Mouse (Mus musculus): Measurements from ENCODE around the gene Hipk3.
A peak's percentile ranks its signal among the peaks of the same experiment; 100 is the strongest.

The Hipk3 gene

DNA sequence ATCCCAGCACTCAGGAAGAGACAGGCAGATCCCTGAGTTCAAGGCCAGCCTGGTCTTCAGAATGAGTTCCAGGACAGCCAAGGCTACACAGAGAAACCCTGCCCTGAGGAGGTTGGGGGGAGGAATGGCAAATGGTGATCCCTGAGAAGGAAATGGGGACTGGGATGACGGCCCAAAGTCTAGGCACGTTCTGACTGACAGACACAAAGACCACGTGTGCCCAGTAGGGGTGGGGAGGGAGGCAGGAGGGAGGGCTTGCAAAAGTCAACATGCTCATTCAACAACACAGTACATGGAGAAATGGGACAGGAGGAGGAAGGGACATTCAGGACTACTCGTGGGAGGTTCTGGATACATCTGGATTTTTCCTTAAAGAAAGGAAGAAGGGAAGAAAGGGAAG lies 81.8 kb downstream of the Hipk3 start:
- no peak for DNase-seq (ENCODE audit: low spot score in 2 of 2)

DNA sequence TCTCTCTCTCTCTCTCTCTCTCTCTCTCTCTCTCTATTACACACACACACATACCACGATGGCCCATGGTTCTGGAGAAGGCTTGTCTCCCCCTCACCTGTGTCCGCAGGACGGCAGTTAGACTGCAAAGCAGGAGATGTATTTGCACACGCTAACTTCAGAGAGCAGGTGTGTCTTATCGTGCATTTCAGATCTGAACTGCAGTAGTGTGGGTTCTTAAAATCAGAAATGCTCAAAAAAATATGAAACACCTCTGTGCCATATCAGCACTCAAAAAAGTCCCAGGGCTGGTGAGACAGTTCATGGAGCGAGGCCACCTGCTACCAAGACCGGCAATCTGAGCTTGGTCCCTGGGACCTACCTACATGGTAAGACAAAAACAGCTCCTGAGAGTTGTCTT lies 82.4 kb downstream of the Hipk3 start:
- no peak for DNase-seq (ENCODE audit: low spot score in 2 of 2)

DNA sequence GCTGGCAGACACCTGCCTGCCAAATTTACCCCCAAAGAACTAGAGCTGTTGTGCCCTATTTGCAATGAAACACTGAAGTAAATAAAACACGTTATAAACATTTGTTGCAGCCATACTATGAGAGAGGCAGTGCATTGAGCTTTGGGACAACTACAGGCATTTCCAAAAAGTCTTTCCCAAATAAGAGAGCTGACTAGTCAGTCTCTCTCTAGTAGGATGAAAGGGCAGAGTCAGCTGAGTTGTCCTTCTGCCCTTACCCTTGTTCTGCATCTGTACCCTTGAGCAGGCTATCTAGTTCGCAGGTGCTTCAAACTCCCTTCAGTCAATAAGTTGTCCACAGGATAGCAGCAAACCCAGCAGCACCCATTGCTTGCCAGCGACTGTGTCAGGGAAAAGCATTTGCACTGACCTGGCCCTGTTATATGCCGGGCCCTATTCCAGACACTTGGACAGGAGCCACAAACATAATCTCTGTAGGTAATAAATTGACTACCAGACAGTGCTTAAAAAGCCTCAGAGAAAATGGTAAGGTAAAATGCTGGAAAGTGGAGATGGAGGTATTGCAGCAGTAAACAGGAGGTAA lies 83.2 kb downstream of the Hipk3 start, which contains the start of gene D430041D05Rik:
TSS of gene D430041D05Rik (minus strand) at position 51 of the 583 bp plus-strand sequence.
- DNase-seq (ENCODE audit: low spot score in 2 of 2) = no peak

DNA sequence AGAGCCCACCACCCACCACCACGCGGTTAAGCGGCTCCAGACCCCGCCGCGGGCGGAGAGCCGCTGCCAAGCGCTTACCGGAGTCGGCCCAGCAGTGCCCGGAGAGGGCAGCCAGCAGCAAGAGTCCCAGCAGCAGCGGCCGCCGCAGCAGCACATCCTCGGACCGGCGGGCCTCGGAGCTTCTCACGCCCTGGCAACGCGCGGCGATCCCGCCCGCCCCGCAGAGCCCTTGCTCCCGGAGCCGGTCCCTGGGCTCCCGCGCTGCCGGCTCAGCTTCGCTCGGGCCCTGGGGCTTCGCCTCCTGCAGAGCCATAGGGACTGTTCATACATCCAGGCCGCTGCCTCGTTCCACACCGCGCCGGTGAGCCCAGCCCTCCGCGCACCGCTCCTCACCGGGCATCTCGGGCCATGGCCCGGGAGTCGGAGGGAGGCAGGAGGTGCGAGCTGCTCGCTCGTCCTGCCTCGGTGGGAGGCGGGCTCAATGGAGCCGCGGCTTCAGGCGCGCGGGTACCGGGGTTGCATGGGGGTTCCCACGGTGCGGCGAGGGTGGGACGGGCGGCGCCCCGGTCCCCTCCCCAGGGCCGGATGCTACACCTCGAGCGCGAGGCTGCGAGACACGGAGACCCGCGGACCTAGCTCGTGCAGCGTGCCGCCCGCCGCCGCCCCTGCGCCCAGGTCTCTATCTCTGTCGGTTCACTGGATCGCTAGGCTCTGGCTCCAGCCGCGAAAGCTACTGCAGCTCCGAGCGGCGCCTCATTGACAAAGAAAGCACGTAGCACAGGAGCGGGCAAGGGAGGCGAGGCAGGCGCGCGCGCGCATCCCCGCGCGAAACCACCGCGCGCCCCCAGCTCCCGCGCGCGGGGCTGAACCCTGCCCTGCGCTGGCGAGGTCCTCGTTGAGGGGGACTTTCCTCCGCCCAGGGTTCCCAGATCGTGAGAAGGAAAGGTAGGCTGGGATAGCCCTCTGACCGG lies 84.1 kb downstream of the Hipk3 start:
- peak in 1 of 2 experiments; percentile 54 for DNase-seq (ENCODE audit: low spot score in 2 of 2)

DNA sequence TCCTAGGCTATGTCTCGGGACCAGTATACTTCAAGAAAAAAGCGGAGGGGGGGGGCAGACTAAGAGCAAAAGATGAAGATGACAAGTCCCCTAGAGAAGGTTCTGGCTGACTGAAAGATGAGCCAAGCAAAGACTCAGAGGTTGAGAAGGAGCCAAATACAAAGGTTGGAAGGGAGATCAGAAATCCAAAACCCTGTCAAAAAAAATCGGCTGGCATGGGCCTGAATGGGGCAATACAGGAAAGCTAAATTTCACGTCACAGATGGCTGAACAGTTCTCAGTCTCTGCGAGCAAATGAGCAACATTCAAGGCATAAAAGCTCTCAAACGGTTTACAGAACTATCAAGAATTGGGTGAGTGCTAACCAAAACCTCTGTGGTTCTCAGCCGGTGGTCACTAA lies 85.9 kb downstream of the Hipk3 start:
- no peak for DNase-seq (ENCODE audit: low spot score in 2 of 2)

GRCm38 (mm10) chr2:104407913-104408312 lies 86.3 kb downstream of the Hipk3 start:
- no peak for DNase-seq (ENCODE audit: low spot score in 2 of 2)

DNA sequence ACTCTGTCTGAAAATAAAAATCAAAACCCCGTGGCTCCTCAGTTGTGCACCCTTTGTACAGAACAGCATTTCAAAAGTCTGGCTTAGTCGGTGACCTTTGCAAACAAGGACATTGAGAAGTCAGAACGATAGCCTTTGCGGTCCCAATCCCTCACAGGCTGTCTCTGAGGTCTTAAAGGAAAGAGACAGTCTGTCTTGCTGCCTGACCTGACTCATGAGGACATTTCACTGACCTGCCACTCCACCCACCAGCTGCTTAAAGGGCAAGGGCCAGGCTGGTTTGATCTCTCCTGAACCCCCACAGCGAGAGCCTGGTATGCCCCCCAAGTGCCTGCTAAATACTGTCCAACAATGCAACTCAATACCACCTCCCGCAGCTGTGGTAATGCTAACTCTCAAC lies 90.2 kb downstream of the Hipk3 start:
- no peak for DNase-seq (ENCODE audit: low spot score in 2 of 2)

- DNase-seq (ENCODE audit: low spot score in 2 of 2) = no peak
Measured at GRCm38 (mm10) chr2:104398651-104399290, 95.5 kb downstream of the Hipk3 start.

DNA sequence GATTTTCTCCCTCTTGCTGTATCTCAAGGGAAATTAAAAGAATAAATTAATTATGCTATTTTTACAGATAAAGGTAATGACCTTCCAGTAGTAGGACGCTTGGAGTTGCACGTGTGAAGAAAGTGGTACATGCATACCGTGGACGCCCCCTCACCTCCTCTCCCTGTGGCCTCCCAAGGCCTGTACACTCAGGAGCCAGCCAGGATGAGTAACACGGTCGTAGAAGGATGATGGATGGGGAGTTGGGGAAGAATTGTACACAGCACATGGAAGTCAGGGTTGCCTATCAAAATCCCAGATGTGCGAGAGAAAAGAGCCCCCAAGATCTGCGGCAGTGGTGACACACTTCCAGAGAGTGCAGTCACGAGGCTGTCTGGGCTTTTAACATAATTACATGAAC lies 98.3 kb downstream of the Hipk3 start:
- no peak for DNase-seq (ENCODE audit: low spot score in 2 of 2)

- no peak for DNase-seq (ENCODE audit: low spot score in 2 of 2)
Measured at GRCm38 (mm10) chr2:104394769-104395168, 99.5 kb downstream of the Hipk3 start.

DNA sequence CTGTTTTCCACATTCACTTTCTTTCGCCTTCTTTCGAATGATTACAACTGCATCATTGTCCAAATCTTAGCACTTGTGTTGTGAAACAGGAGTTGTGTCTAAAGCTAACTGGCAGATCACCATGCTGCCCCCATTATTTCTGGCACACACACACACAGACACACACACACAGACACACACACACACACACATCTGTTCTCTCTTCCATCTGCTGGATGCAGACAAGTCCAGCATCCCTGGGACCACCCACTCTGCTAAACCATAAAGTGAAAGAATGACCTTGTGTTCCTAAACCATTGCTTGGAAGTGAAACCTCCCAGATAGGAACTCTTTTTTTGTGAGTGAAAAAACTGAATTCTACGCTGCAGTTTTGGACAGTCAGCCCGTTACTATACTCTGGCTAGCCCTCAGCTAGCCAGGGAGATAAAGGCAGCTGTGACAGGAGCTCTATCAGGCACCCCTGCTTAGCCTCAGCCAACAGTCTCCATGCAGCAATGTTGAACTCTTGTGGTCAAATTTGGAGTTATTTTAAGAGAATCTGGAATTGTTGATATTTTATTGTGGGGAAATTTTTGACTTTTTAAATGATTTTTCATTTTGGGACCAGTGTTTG lies 101.4 kb downstream of the Hipk3 start:
- no peak for DNase-seq (ENCODE audit: low spot score in 2 of 2)

GRCm38 (mm10) chr2:104389231-104389630 lies 105.0 kb downstream of the Hipk3 start:
- no peak for DNase-seq (ENCODE audit: low spot score in 2 of 2)

DNA sequence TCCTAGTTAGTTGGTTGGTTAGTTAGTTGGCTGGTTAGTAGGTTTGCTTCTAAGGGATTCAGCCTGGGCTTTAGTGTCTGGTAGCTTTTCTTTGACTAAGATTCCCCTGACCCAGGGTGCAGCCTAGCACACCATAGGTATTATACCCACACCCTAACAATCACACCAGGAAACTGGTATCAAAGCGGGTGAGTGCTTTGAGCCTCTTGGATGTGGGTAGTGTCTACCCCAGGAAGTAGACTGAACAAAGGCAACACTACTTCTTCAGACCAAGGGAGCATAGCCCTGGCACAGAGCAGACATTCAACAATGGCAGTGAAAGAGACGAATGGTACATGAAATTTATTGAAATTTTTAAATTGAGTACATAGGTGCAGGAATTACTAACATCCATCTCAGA lies 108.3 kb downstream of the Hipk3 start:
- DNase-seq (ENCODE audit: low spot score in 2 of 2) = no peak

GRCm38 (mm10) chr2:104383589-104383988 lies 110.7 kb downstream of the Hipk3 start:
- DNase-seq (ENCODE audit: low spot score in 2 of 2) = no peak

DNA sequence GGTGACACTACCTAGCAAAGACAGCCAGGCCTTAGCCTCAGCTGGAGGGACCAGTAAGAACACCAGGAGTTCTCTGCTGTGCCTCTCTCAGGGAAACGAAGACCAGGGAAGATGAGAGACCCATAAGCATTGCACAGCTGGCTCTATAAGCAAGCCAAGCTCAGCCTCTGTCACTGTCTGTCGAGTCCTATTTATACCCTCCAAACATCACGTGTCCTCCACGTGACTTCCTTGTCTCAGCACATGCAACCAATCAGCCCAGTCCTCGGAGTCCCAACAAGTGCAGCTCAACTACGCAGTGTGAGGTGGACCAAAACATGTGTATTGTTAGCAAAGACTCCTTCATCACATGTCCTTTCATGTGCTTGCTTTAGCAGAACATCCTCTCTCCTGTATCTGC lies 111.4 kb downstream of the Hipk3 start:
- no peak for DNase-seq (ENCODE audit: low spot score in 2 of 2)

GRCm38 (mm10) chr2:104379304-104379703 lies 114.9 kb downstream of the Hipk3 start:
- no peak for DNase-seq (ENCODE audit: low spot score in 2 of 2)

DNA sequence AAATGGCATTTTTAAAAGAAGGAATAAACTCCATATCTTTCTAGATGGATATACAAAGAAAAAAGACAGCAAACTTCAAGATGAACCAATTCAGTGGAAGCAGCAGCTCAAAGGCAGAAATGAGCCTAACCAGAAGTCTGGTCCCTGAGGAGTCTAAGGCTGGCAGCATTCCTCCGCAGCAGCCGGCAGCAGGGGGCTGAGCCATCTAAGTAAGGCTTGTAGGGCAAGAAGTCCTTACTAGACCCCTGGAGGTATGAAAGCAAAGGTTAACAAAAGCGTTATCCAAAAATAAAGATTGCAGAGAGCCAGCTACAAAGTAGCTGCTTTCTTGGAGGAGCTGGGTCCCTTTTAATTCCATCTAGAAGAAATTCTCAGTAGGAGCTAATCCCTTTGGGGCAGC lies 115.5 kb downstream of the Hipk3 start:
- DNase-seq (ENCODE audit: low spot score in 2 of 2) = no peak

DNA sequence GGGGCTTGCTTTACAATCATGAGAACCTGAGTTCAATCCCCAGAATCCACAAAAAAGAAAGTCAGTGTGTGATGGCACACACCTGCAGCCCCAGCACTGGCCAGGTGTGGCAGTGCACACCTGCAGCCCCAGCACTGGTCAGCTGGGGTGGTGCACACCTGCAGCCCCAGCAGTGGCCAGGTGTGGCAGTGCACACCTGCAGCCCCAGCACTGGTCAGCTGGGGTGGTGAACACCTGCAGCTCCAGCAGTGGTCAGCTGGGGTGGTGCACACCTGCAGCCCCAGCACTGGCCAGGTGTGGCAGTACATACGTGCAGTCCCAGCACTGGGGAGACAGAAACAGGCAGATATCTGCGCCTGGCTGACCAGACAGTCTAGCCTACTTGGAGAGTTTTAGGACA lies 116.3 kb downstream of the Hipk3 start:
- DNase-seq (ENCODE audit: low spot score in 2 of 2) = no peak
